Mouse (Mus musculus) midbrain, embryonic 13.5 days (tissue): ENCODE results near the gene Dnajb2. TPM values are rescaled to one million over a fixed set of nuclear protein-coding genes. Genes with fewer than 3 reads are reported as not detected.

ENCODE experiments used
- ATAC-seq: fragments of 200-750 bp; cut with Nextera tagmentation; 2 replicates; pipeline ENCODE4 v1.8.0; 2017; ENCODE audit warnings: mild to moderate bottlenecking, moderate TSS enrichment, moderate library complexity
- H3K27ac ChIP-seq: fragments of 300-500 bp; sonication (generic); 2 replicates; pipeline ENCODE4 v1.5.1; 2015; ENCODE audit warnings: inconsistent platforms, mild to moderate bottlenecking, moderate library complexity
- H3K27me3 ChIP-seq: fragments of 300-500 bp; sonication (generic); 2 replicates; pipeline ENCODE4 v1.6.1; 2015; ENCODE audit warnings: mild to moderate bottlenecking, inconsistent platforms
- H3K36me3 ChIP-seq: fragments of 300-500 bp; sonication (generic); 2 replicates; pipeline ENCODE4 v1.6.1; 2015; ENCODE audit warnings: mild to moderate bottlenecking, inconsistent platforms
- H3K4me1 ChIP-seq: fragments of 300-500 bp; sonication (generic); replicated peaks from 2 replicates; pipeline ENCODE4 v1.6.1; 2015; ENCODE audit warnings: inconsistent platforms
- H3K4me2 ChIP-seq: fragments of 300-500 bp; sonication (generic); replicated peaks from 2 replicates; pipeline ENCODE4 v1.6.1; 2015; ENCODE audit warnings: moderate library complexity, mild to moderate bottlenecking, inconsistent platforms
- H3K4me3 ChIP-seq: fragments of 300-500 bp; sonication (generic); replicated peaks from 2 replicates; pipeline ENCODE4 v1.5.1; 2015; ENCODE audit warnings: mild to moderate bottlenecking, inconsistent platforms
- H3K9ac ChIP-seq: fragments of 300-500 bp; sonication (generic); replicated peaks from 2 replicates; pipeline ENCODE4 v1.6.1; 2015; ENCODE audit warnings: mild to moderate bottlenecking, inconsistent platforms
- H3K9me3 ChIP-seq: fragments of 300-500 bp; sonication (generic); 2 replicates; pipeline ENCODE4 v1.6.1; 2016; ENCODE audit warnings: mild to moderate bottlenecking, inconsistent platforms
- WGBS: fragments of 180-500 bp; shearing (Covaris S2); methylation state at CpG from one replicate; pipeline ENCODE4 v1.1.7; 2015; 5-methylcytosine and 5-hydroxymethylcytosine counted together
- polyA plus RNA-seq: library from polyadenylated mRNA; unstranded; fragments of >200 nt; fragmentation: Nextera tagmentation; extraction: Ambion mirVana; gene quantifications from 2 replicates; pipeline ENCODE4 v1.2.1, GENCODE M21; 2015

Gene Dnajb2
- 47.6 and 56.7 TPM in 2 replicates for polyA plus RNA-seq

DNA sequence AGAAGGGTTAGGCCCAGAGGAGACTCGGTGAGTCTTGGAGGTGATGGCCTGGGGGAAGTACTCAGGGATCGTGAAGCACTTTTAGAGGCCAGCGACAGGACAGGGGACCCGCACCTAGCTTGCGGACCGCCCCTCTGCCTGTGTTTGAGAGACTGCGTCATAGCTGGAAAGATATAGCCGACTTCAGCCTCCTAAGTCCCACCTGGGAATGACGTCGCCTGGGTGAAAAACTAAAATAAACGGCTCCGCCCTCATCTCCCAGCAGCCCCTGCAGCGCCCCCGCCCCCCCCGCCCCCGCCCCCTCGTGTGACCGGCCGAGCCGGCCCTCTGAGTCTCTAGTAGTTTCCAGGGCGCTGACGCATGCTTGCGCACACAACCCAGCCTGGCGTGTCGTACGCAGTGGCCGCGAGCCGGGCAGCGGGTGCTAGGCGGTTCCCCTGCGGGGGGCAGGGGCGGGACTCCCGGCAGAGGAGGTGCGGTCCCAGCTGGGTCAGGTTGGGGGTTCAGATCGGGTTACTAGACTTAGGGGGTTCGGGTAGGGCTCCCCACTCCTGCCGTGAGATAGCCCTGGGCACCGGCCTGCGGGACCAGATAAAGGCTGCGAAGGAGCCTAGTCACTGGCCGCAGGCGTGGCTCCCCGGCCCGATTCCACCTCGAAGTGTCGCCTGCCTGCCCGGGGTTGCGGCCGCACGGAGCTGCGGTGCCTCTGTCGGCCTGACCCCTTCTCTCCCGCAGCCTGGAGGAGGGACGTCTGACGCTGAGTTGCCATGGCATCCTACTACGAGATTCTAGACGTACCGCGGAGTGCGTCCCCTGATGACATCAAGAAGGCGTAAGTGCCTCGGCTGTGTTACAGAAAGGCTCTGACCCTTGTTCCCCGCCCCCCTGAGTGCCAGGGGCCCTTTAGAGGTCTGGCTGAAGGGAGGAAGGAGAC, at the start of gene Dnajb2:
TSS of gene Dnajb2 (plus strand) at position 290 of the 934 bp plus-strand sequence.
- no peaks in the 10 kb centered on the region for H3K9me3 ChIP-seq
- H3K36me3 ChIP-seq: peaks cover 19% of the 10 kb centered on the region
- peak within 1 kb of the TSS; percentile 88 for H3K4me2 ChIP-seq
- WGBS: under 1% methylated on average over 64 of the region's 64 CpGs
- H3K4me3 ChIP-seq: peak within 1 kb of the TSS; percentile 61
- peak within 1 kb of the TSS; percentile 87 for H3K9ac ChIP-seq
- peak within 1 kb of the TSS; percentile 88 for H3K27ac ChIP-seq
- H3K27me3 ChIP-seq: peaks cover 3% of the 10 kb centered on the region; the same call in 1 of the 2 replicates
- peaks cover 19% of the 10 kb centered on the region for H3K4me1 ChIP-seq
- ATAC-seq: peak; percentile 85

DNA sequence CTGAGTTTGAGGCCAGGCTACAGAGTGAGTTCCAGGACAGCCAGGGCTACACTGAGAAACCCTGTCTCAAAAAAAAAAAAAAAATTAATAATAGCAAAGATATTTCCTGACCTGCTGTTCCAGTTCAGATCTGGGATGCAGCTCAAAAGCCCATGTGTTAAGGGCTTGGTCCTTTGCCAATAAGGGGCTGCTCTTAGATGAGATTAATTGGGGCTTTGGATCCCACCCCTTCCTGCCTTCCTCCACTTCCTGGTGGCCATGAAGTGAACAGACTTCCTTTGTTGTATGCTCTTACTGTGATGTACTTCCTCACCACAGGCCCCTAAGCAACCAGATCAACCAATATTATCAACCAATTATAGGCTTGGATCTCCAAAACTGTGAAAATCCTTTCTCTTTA, 49.1 kb upstream of the Dnajb2 start:
- H3K36me3 ChIP-seq: peaks cover 65% of the 10 kb centered on the region
- ATAC-seq: no peak
- H3K4me3 ChIP-seq: no peak overlapping the region
- H3K9ac ChIP-seq: no peak overlapping the region
- H3K27ac ChIP-seq: no peak overlapping the region
- H3K27me3 ChIP-seq: no peaks in the 10 kb centered on the region
- no peaks in the 10 kb centered on the region for H3K9me3 ChIP-seq
- H3K4me2 ChIP-seq: no peak overlapping the region
- H3K4me1 ChIP-seq: peaks cover 16% of the 10 kb centered on the region

DNA sequence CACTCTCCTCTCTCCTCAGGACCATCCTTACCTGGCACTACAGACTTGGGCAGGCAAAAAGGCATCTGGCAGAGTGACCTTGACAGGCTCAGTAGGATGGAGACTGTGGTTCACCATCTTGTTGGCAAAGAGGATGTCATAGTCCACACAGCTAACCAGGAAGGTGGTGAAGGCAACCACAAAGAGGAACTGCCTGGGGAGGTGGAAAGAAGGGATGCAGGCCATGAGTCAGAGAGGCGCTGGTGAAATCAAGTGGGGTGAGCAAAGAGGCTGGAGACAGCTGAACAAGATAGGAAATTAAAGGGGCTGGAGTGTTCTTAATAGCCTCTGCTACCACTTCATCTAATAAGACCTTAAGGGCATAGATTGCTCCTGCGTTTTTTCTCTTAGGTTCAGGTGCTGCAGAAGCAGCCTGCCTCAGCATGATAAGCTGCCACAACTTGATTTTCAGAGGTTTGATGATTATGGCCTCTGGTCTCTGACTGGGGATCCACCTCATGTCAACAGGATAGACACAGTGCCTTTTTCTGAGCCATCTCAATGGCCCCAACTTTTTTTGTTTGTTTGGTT, 48.2 kb upstream of the Dnajb2 start:
- Histone ChIP-seq H3K27ac (no peak overlapping the region), H3K4me1 (peaks cover 23% of the 10 kb centered on the region), H3K4me2 (no peak overlapping the region), H3K27me3 (no peaks in the 10 kb centered on the region), H3K36me3 (peaks cover 56% of the 10 kb centered on the region), H3K4me3 (no peak overlapping the region), H3K9me3 (no peaks in the 10 kb centered on the region), H3K9ac (no peak overlapping the region)
- ATAC-seq: no peak
- WGBS: 89% methylated on average over 2 of the region's 2 CpGs

DNA sequence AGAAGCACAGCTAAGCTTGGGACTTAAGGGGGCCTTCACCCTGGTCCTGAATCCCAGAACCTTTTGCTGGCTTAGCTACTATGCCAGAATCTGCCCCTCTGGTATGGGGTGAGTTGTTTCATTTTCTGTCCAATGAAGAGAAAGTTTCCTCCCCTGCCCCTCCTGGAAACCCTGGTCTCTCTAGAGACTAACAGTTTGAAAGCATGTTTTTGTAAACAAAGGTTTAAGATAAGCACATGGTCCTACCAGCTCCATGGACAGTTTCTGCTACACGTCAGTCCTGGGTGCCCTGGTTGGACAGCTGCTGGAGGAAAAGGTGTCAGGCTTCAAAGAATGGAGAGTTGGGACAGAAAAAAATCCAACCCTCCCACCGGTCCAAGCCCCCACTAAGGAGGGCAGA, 45.6 kb upstream of the Dnajb2 start:
- Histone ChIP-seq H3K9me3 (no peaks in the 10 kb centered on the region), H3K27me3 (no peaks in the 10 kb centered on the region), H3K27ac (no peak overlapping the region), H3K36me3 (peaks cover 37% of the 10 kb centered on the region), H3K9ac (no peak overlapping the region), H3K4me3 (peak overlapping the region; percentile 82), H3K4me1 (peaks cover 30% of the 10 kb centered on the region), H3K4me2 (peak overlapping the region; percentile 94)
- 86% methylated on average over 2 of the region's 2 CpGs for WGBS
- no peak for ATAC-seq

DNA sequence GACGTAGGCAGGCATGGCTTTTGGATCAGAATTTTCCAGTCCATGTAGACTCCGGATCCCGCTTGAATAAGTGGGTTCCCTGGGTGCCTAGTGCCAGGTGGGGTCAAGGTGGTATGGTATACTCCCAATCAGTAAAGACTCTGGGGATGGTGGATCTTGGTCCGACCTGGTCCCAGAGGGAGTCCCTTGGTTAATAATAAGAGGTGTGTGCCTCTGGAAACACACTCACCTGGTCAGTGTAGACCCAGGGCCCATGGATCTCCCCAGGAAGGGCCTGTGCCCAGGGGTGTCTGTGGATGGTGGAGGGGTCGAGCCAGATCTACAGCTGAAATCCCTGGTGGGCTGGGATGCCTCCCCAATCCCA, 45.0 kb upstream of the Dnajb2 start:
- 45% methylated on average over 5 of the region's 5 CpGs for WGBS
- peaks cover 30% of the 10 kb centered on the region for H3K4me1 ChIP-seq
- peak overlapping the region; percentile 94 for H3K4me2 ChIP-seq

DNA sequence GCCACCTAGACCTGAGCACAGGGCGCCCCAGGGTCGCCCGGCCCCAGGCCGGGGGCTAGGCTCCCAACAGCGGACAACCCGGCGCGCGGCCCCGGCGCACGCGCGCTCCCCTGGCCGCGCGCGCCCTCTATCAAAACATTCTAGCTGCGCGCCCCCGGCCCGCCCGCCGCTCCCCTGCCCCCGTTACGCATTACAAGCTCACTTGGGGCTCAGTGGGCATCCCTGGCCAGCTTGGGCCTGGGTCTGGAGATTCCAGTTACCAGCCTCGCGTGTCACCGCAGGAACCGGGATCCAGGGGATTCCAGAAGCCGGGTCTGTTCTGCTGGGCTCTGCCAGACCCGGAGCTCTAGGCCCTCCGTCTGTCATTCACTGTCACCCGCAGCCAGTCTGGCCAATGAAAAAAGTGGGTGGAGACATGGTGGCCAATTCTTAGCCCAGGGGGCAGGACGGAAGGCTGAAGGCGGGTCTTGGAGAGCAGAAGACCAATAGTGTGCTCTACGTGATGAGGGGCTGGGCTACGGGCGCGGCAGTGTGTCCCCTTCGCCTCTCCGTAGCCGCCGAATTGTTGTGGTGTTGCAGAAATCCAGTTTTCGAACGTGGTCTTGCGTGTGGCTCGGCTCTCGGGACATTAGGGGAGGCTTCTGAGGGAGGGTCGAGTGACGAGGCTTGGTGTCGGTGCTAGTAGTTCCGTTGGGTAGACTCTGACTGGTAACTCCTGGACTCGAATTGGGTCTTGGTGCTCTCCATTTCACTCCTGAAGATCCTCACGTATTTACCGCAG, 44.4 kb upstream of the Dnajb2 start, which contains the start of the genes Ankzf1 and Atg9a:
TSS of gene Ankzf1 (plus strand) at position 530 of the 781 bp plus-strand sequence.
TSS of gene Atg9a (minus strand) at position 575 of the 781 bp plus-strand sequence.
- peak; percentile 99 for ATAC-seq
- 0% methylated on average over 56 of the region's 56 CpGs for WGBS
- peaks cover 37% of the 10 kb centered on the region for H3K36me3 ChIP-seq

More for the DNA sequence above, 45.0 kb upstream of the Dnajb2 start:
- peaks cover 37% of the 10 kb centered on the region for H3K36me3 ChIP-seq
- peak overlapping the region; percentile 96 for H3K9ac ChIP-seq
- peak overlapping the region; percentile 93 for H3K27ac ChIP-seq
- ATAC-seq: no peak
- H3K9me3 ChIP-seq: no peaks in the 10 kb centered on the region
- H3K4me3 ChIP-seq: peak overlapping the region; percentile 82
- no peaks in the 10 kb centered on the region for H3K27me3 ChIP-seq

DNA sequence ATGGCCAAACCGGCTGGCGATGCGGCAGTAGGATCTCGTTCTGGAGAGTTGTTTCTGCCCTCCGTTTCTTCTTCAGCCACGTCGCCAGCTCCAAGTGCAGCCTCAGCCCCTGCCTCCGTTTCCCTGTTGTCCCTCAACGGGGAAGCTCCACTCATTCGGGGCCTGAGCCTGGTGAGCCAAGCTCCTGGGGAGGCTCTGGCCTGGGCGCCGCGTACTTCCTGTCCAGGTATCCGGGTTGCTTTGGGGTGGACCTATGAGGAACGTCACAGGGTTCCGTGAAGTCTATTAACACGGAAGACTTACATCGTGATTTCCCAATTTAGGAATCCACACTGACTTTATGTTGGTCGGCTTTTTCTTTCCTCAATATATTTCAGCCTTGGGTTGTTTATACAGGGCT, 43.8 kb upstream of the Dnajb2 start:
- Histone ChIP-seq H3K27me3 (no peaks in the 10 kb centered on the region), H3K4me2 (peak overlapping the region; percentile 94), H3K9ac (peak overlapping the region; percentile 89), H3K9me3 (no peaks in the 10 kb centered on the region), H3K4me3 (peak overlapping the region; percentile 82), H3K4me1 (peaks cover 30% of the 10 kb centered on the region), H3K27ac (peak overlapping the region; percentile 85), H3K36me3 (peaks cover 37% of the 10 kb centered on the region)
- ATAC-seq: peak; percentile 10; the same call in 1 of the 2 replicates
- WGBS: 1% methylated on average over 19 of the region's 19 CpGs

More for the DNA sequence above, 44.4 kb upstream of the Dnajb2 start, which contains the start of the genes Ankzf1 and Atg9a:
- Histone ChIP-seq H3K27me3 (no peaks in the 10 kb centered on the region), H3K4me1 (peaks cover 30% of the 10 kb centered on the region), H3K9ac (peak within 1 kb of the TSS; percentile 96), H3K4me2 (peak within 1 kb of the TSS; percentile 94), H3K4me3 (peak within 1 kb of the TSS; percentile 82), H3K27ac (peak within 1 kb of the TSS; percentile 93), H3K9me3 (no peaks in the 10 kb centered on the region)

DNA sequence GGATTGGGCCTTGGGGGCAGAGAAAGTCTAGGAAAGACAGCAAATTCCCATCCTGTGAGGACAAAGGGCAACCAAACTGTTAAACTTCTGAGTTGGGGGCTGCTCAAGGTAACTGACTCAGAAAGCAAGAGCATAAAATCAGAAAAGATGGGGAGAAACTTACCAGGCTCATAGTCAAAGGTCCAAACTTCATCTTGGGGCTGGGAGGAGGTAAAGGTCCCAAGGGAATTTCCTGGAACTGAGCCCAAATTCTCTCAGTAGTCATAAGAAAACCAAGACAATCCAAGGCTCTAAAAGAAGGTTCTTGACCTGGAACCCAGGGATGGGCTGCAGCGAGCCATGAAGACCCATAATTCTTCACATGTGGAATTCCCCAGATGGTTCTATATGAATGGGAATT, 35.0 kb upstream of the Dnajb2 start:
- Histone ChIP-seq H3K4me3 (no peak overlapping the region), H3K36me3 (peaks cover 42% of the 10 kb centered on the region), H3K4me1 (no peaks in the 10 kb centered on the region), H3K9ac (no peak overlapping the region), H3K9me3 (no peaks in the 10 kb centered on the region), H3K4me2 (no peak overlapping the region), H3K27me3 (no peaks in the 10 kb centered on the region), H3K27ac (no peak overlapping the region)
- 97% methylated on average over 1 of the region's 1 CpGs for WGBS
- no peak for ATAC-seq

DNA sequence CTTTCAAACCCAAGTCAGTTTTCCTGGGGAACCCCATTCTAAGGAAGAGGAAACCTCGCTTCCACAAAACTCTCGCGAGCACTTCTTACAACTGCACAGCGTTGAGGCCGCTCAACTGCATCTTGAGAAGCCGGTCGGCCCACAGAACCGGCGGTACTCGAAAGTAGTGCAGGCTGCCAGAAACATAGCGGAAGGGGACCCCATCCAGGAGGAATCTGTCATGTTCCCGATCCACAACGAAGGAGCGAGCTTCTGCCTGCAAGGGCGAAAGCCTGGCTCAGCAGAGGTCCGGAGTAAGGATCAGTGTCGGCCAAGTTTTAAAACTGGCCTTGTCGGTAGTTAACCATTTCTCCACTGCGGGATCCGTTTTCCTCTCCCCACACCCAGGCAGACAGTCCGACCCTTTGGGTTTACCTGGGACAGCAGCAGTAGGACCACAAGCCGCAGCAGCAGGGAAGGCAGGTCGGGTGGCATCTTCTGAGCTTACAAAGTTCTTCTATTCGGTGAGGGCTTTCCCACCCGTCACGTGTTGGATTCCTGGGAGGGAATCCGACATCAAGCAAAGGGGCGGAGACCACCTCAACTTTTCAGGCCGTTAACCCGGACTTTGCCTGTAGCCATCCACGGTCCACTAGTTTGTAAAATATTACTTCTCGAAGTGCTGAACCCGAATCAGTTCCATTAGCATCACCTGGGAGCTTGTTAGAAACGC, 27.1 kb upstream of the Dnajb2 start:
- peak overlapping the region; percentile 27 for H3K4me3 ChIP-seq
- no peak for ATAC-seq
- H3K9me3 ChIP-seq: no peaks in the 10 kb centered on the region
- peaks cover 3% of the 10 kb centered on the region; the same call in 1 of the 2 replicates for H3K27me3 ChIP-seq
- H3K4me1 ChIP-seq: peaks cover 46% of the 10 kb centered on the region
- peaks cover 23% of the 10 kb centered on the region for H3K36me3 ChIP-seq
- 14% methylated on average over 34 of the region's 34 CpGs for WGBS
- H3K4me2 ChIP-seq: peak overlapping the region; percentile 99
- H3K9ac ChIP-seq: peak overlapping the region; percentile 55
- no peak overlapping the region for H3K27ac ChIP-seq

DNA sequence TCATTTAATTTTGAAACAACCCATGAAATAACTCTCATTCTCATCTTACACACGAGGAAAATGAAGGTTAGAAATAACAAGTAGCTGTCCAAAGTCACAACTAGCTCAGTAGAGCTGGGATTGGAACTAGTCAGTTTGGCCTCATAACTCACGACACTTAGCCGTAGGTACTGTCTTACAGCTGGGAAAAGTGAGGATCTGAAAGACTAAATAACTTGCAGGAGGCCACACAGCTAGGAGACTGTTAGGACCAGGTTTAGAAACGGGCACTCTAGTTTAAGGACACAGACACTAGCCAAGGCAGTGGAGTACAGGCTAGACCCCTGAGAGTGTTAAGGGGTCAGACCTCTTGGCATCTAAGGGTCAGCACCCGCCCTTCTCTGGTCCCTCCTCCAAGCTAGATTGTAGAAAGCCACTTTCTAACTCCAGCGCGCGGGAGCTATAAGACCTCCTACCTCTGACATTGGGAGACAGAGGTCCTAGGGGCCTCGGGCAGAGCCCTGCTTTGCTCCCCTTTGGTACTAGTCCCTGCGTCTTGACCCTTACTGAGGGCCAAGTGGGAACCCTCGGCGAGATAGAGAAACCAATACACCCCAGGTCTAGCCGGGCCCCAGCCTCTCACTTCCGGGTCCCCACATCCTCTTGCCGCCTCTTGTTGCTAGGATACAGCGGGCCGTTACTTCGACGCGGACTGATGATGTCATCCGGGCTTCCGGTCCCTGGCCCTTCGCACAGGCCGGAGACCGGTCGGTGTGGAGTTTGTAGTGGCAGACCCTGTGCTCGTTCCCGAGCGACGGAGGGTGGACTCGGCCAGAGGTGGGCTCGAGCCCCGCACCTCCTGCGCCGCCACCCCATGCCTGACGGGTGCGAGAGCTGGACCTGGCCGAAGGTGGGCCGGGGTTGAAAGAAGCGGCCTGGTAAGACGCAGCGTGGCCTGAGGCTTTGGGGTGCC, 25.8 kb upstream of the Dnajb2 start, which contains the start of the genes Glb1l and Stk16:
TSS of gene Glb1l (minus strand) at position 678 of the 952 bp plus-strand sequence.
TSS of gene Stk16 (plus strand) at position 703 of the 952 bp plus-strand sequence.
- peaks cover 51% of the 10 kb centered on the region for H3K4me1 ChIP-seq
- H3K27ac ChIP-seq: no peak within 1 kb of the TSS
- H3K4me3 ChIP-seq: peak within 1 kb of the TSS; percentile 98
- peak within 1 kb of the TSS; percentile 95 for H3K9ac ChIP-seq
- peaks cover 36% of the 10 kb centered on the region for H3K36me3 ChIP-seq
- WGBS: 5% methylated on average over 42 of the region's 42 CpGs
- H3K27me3 ChIP-seq: peaks cover 3% of the 10 kb centered on the region; the same call in 1 of the 2 replicates
- no peaks in the 10 kb centered on the region for H3K9me3 ChIP-seq
- H3K4me2 ChIP-seq: peak within 1 kb of the TSS; percentile 99
- peak; percentile 97 for ATAC-seq
